Mouse (Mus musculus): ENCODE data around the gene Nudt4.

DNA sequence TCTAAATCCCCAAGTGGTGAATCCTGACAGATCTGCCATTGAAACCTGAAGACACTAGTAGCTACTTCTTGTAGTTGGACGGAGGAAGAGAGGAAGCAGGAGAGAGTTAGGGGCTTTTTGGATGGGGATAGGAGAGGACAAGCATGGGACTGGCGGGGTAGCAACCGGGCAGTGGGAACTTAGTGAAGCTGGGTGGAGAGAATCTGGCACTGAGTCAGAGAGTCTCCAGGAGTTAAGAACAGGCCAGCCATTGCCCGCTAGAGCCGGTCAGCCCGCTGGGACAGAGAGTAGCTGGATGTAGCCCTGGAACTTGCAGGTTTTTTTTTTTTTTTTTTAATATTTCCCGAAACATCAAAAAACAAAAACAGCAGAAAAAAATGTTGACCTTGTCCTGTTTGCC lies 30.6 kb downstream of the Nudt4 start:
- TF ChIP-seq CTCF (IDR thresholded peaks at IDR 0.05; ENCODE audit: low read depth) (no peak), EP300 (IDR thresholded peaks at IDR 0.05; ENCODE audit: low read depth) (no peak)

Measured in heart, postnatal 0 days (tissue).